Mouse (Mus musculus) heart, embryonic 15.5 days (tissue): ENCODE data around the gene Nek2. TPM values are rescaled to one million over a fixed set of nuclear protein-coding genes. Genes with fewer than 3 reads are reported as not detected.

Source experiments
- ATAC-seq: fragments of 200-750 bp; cut with Nextera tagmentation; replicated peaks from 2 replicates; pipeline ENCODE4 v1.8.0; 2017; ENCODE audit warnings: low read depth, moderate TSS enrichment; ENCODE audit not compliant: insufficient number of reproducible peaks, insufficient read depth, low FRiP score
- H3K27ac ChIP-seq: fragments of 300-500 bp; sonication (generic); 2 replicates; pipeline ENCODE4 v1.5.1; 2015; ENCODE audit warnings: mild to moderate bottlenecking, inconsistent platforms
- H3K27me3 ChIP-seq: fragments of 300-500 bp; sonication (generic); 2 replicates; pipeline ENCODE4 v1.6.1; 2015; ENCODE audit warnings: inconsistent platforms
- H3K36me3 ChIP-seq: fragments of 300-500 bp; sonication (generic); 2 replicates; pipeline ENCODE4 v1.6.1; 2015; ENCODE audit warnings: mild to moderate bottlenecking, inconsistent platforms
- H3K4me1 ChIP-seq: fragments of 300-500 bp; sonication (generic); replicated peaks from 2 replicates; pipeline ENCODE4 v1.6.1; 2015; ENCODE audit warnings: inconsistent platforms
- H3K4me2 ChIP-seq: fragments of 300-500 bp; sonication (generic); 2 replicates; pipeline ENCODE4 v1.6.1; 2015; ENCODE audit warnings: inconsistent platforms, mild to moderate bottlenecking, moderate library complexity
- H3K4me3 ChIP-seq: fragments of 300-500 bp; sonication (generic); 2 replicates; pipeline ENCODE4 v1.5.1; 2015; ENCODE audit warnings: mild to moderate bottlenecking, inconsistent platforms
- H3K9ac ChIP-seq: fragments of 300-500 bp; sonication (generic); 2 replicates; pipeline ENCODE4 v1.6.1; 2015; ENCODE audit warnings: mild to moderate bottlenecking, inconsistent platforms
- H3K9me3 ChIP-seq: fragments of 300-500 bp; sonication (generic); replicated peaks from 2 replicates; pipeline ENCODE4 v1.6.1; 2016; ENCODE audit warnings: inconsistent platforms
- WGBS: fragments of 180-500 bp; shearing (Covaris S2); methylation state at CpG from one replicate; pipeline ENCODE4 v1.1.7; 2015; ENCODE audit warnings: mixed read lengths; 5-methylcytosine and 5-hydroxymethylcytosine counted together
- polyA plus RNA-seq: library from polyadenylated mRNA; unstranded; fragments of >200 nt; fragmentation: Nextera tagmentation; extraction: Ambion mirVana; gene quantifications from 2 replicates; pipeline ENCODE4 v1.2.1, GENCODE M21; 2015

Nek2 gene
- polyA plus RNA-seq, result 30.9 and 35.4 TPM in 2 replicates

DNA sequence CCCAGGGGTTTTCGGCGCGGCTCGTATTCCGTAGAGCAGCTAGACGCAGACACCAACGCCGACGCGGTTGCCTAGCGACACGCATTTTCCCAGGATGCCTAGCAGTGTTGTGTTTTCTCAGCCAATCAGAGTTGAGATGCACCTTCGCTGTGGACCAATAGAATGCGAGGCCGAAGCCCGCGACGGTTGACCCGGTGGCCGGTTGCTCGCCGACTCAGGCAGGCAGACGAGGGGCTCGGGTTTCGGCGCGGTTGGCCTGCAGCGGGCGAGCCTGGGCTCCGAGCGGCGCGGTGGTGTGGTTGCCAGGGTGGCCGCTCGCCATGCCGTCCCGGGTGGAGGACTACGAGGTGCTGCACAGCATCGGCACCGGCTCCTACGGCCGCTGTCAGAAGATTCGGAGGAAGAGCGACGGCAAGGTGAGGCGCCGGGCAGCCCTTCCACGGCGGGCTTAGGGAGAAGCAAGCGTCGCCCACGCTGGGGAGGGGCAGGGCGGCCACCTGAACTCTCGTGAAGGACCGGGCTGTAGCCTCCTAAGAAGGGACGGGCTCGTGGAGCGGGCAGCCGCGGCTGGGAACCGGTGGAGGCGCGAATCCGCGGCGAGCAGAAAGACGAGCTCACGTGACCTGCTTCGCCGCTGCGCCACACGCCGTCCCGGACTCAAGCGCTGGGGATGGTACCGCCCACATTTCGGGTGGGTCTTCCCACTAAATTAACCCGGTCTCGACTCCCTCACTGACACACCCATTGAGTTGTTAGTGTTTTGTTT, at the start of gene Nek2:
Gene Nek2 (plus strand): TSS at position 119 of the 766 bp plus-strand sequence.
- H3K9ac ChIP-seq, result peak within 1 kb of the TSS; percentile 67
- peaks cover 9% of the 10 kb centered on the region for H3K4me1 ChIP-seq
- 1% methylated on average over 79 of the region's 79 CpGs for WGBS
- no peaks in the 10 kb centered on the region for H3K27me3 ChIP-seq
- peaks cover 22% of the 10 kb centered on the region; the same call in 1 of the 2 replicates for H3K36me3 ChIP-seq
- H3K4me2 ChIP-seq, result peak within 1 kb of the TSS; percentile 87
- H3K27ac ChIP-seq, result peak within 1 kb of the TSS; percentile 68
- peak; percentile 93 for ATAC-seq
- no peaks in the 10 kb centered on the region for H3K9me3 ChIP-seq
- H3K4me3 ChIP-seq, result peak within 1 kb of the TSS; percentile 67

DNA sequence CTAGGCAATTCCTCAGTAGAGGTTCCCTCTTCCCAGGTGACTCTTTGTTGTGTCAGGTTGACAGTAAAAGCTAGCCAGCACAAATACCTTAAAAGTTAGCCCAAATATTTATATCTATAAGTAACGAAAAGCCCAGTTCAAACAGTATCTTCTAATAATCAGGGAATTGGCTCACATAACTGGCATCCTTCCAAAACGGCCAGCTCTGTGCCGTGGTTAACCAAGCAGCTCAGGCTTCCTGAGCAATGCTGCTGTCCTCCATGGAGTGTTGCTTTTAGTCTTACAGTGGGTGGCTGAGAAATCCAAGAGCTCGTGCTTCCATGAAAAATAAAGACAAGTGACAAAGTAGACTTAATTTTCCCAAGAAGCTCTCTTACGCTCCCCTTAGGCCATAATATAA, 47.1 kb upstream of the Nek2 start:
- WGBS, result 59% methylated on average over 5 of the region's 5 CpGs

DNA sequence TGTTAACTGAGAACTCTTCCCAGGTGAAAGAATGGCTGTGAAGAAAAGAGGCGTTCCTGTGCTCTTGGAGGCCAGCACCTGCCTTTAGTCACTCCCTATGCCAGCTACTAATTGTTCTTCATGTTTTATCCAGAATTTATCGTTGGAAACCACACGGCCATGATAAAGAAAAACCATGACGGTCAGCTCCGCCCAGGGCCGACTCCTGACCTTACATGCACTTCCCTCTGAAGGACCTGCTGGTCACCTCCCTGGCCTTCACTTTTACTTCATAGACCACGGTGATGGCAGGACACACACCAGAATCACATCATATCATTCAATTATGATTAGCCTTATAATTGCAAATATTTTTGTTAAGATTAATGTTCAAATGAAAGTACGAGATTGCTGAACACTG, 46.1 kb upstream of the Nek2 start:
- no peak overlapping the region for H3K9ac ChIP-seq
- H3K27me3 ChIP-seq, result no peaks in the 10 kb centered on the region
- no peak overlapping the region for H3K4me3 ChIP-seq
- no peak overlapping the region for H3K27ac ChIP-seq
- H3K9me3 ChIP-seq, result no peaks in the 10 kb centered on the region
- no peak for ATAC-seq
- H3K4me1 ChIP-seq, result peaks cover 2% of the 10 kb centered on the region; the same call in 1 of the 2 replicates
- WGBS, result 80% methylated on average over 8 of the region's 8 CpGs
- no peak overlapping the region for H3K4me2 ChIP-seq
- peaks cover 49% of the 10 kb centered on the region for H3K36me3 ChIP-seq

More for the DNA sequence above, 47.1 kb upstream of the Nek2 start:
- Histone ChIP-seq H3K9me3 (no peaks in the 10 kb centered on the region), H3K27me3 (no peaks in the 10 kb centered on the region), H3K4me2 (no peak overlapping the region), H3K4me3 (no peak overlapping the region), H3K4me1 (no peaks in the 10 kb centered on the region), H3K36me3 (peaks cover 48% of the 10 kb centered on the region), H3K27ac (no peak overlapping the region), H3K9ac (no peak overlapping the region)
- no peak for ATAC-seq

DNA sequence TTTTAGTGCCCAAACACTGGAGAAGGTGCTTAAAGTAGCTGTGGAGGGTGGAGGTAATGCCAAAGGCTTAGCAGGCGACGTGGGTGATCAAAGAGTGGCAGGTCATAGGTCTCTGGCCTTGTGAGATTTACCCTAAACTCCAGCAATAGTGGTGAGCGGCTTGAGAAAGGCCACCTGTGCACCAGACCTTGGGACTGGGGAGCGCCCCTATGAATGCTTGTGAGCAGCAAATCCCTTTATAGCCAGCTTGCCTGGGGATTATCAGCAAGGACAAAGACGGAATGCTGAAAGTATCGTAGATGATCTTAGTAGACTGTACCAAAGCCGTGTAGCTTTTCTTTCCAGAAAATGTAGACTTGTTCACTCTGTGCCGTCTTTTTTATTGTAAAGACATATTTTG, 43.7 kb upstream of the Nek2 start:
- H3K9me3 ChIP-seq, result no peaks in the 10 kb centered on the region
- no peak overlapping the region for H3K4me3 ChIP-seq
- H3K4me1 ChIP-seq, result peaks cover 4% of the 10 kb centered on the region
- 82% methylated on average over 8 of the region's 8 CpGs for WGBS
- peaks cover 46% of the 10 kb centered on the region for H3K36me3 ChIP-seq
- H3K9ac ChIP-seq, result no peak overlapping the region
- H3K27me3 ChIP-seq, result no peaks in the 10 kb centered on the region
- no peak overlapping the region for H3K27ac ChIP-seq
- no peak for ATAC-seq
- H3K4me2 ChIP-seq, result no peak overlapping the region

DNA sequence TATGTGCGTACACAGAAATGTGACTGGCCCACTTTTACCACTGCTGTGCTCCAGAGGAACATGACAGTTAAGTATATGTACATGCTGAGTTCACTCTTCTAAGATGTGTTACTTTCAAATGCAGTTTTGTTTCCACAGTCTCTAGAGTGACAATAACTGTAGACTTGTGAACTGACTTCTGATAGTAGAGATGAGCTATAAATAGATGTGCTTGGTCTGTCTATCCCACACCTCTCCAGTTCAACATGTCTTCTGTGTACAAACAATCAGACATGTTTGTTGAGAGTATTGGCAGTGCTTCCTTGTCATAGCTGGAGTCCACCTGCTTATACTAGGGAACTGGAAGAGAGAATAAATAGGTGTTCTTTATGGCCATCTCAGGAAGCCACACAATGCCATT, 40.8 kb upstream of the Nek2 start:
- ATAC-seq, result no peak
- peaks cover 30% of the 10 kb centered on the region for H3K36me3 ChIP-seq
- no peaks in the 10 kb centered on the region for H3K9me3 ChIP-seq
- 85% methylated on average over 1 of the region's 1 CpGs for whole genome bisulfite sequencing
- H3K27me3 ChIP-seq, result no peaks in the 10 kb centered on the region
- no peak overlapping the region for H3K4me2 ChIP-seq
- H3K9ac ChIP-seq, result no peak overlapping the region
- peaks cover 4% of the 10 kb centered on the region for H3K4me1 ChIP-seq
- H3K4me3 ChIP-seq, result no peak overlapping the region
- H3K27ac ChIP-seq, result peak overlapping the region; percentile 18; the same call in 1 of the 2 replicates

DNA sequence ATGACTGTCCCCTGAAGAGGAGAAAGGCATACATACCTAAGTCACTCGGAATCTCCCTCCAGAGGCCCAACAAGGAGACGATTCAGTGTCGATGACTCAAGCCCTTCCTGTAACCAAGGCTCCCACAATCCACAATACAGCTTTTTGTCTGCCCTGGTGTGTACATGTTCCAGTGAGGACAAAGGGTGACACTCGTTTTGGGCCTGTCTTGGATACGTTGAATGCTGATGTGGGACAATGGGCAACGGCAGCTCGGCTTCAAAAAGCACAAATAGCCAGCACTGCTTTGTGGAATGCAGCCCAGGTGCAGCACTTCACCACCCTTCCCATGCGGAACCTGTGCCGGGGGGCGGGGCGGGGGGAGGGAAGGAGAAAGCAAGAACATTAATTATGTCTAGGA, 36.1 kb upstream of the Nek2 start:
- ATAC-seq, result no peak
- no peaks in the 10 kb centered on the region for H3K9me3 ChIP-seq
- no peak overlapping the region for H3K9ac ChIP-seq
- no peak overlapping the region for H3K4me2 ChIP-seq
- H3K27ac ChIP-seq, result no peak overlapping the region
- H3K36me3 ChIP-seq, result peaks cover 3% of the 10 kb centered on the region; the same call in 1 of the 2 replicates
- H3K4me3 ChIP-seq, result no peak overlapping the region
- WGBS, result 69% methylated on average over 11 of the region's 11 CpGs
- no peaks in the 10 kb centered on the region for H3K27me3 ChIP-seq
- peaks cover 2% of the 10 kb centered on the region for H3K4me1 ChIP-seq

DNA sequence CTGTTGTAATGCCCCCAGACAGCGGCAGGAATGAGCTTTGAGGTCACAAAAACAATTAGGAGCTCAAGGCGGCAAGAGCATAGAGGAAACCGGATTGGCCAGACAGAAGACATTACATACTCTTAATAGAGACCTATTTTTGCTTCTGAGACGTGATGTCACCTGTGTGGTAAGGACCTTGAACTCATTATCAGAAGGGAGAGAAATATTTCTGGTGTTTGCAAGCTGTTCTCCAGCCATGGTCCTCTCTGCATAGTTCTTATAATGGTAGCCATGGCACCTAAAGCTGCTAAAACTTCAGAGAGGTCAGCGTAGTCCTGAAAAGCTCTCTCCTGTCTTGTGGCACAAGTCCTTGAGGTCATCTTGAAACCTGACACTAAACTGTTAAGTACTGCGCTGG, 35.0 kb upstream of the Nek2 start:
- Histone ChIP-seq H3K9me3 (no peaks in the 10 kb centered on the region), H3K27me3 (no peaks in the 10 kb centered on the region), H3K27ac (no peak overlapping the region), H3K4me1 (no peaks in the 10 kb centered on the region), H3K4me2 (no peak overlapping the region), H3K9ac (no peak overlapping the region), H3K4me3 (no peak overlapping the region), H3K36me3 (0 out of 2 replicates have a peak, but pooled peaks cover 3% of the 10 kb centered on the region)
- no peak for ATAC-seq
- WGBS, result 63% methylated on average over 6 of the region's 6 CpGs

DNA sequence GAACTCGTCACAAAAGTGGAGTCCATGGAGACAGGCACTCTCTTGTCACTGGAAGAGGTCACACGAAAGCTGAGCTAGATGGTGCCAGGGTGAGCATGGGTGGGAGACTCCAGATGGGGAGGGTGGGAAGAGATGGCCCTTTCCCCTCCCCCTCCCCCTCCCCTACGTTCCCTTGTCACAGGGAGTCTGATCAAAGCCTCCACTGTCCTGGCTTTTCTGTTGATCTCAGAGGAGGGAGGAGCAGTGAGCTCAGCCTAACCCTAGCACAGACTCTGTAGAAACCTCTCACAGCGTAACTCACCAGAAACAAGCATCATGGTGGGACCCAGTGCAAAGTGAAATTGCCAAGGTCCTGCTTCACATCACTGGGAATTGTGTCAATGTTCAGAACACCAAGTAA, 33.9 kb upstream of the Nek2 start:
- Histone ChIP-seq H3K9me3 (no peaks in the 10 kb centered on the region), H3K36me3 (no peaks in the 10 kb centered on the region), H3K4me1 (no peaks in the 10 kb centered on the region), H3K4me2 (no peak overlapping the region), H3K4me3 (no peak overlapping the region), H3K27ac (no peak overlapping the region), H3K27me3 (no peaks in the 10 kb centered on the region), H3K9ac (no peak overlapping the region)
- no peak for ATAC-seq
- 35% methylated on average over 4 of the region's 4 CpGs for WGBS

DNA sequence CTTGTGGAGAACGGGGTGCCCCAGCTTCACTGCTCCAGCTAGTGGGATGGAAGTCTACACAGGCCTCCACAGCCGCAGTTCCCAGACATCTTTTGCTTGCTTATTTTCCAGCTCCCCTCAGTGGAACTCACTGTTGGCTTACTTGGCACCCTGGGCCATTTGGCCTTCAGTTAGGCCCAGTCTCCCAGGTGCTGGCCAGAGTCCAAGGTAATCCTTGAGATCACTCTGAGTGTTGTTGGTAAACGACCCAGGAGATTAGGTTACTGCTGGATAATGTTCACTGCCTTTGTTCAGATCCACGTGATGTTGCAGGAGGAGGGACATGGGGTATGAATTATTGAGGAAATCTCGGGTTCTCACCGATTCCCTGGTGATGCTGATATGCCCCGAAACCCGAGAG, 28.3 kb upstream of the Nek2 start:
- no peak overlapping the region for H3K27ac ChIP-seq
- no peak overlapping the region for H3K4me2 ChIP-seq
- no peak for ATAC-seq

DNA sequence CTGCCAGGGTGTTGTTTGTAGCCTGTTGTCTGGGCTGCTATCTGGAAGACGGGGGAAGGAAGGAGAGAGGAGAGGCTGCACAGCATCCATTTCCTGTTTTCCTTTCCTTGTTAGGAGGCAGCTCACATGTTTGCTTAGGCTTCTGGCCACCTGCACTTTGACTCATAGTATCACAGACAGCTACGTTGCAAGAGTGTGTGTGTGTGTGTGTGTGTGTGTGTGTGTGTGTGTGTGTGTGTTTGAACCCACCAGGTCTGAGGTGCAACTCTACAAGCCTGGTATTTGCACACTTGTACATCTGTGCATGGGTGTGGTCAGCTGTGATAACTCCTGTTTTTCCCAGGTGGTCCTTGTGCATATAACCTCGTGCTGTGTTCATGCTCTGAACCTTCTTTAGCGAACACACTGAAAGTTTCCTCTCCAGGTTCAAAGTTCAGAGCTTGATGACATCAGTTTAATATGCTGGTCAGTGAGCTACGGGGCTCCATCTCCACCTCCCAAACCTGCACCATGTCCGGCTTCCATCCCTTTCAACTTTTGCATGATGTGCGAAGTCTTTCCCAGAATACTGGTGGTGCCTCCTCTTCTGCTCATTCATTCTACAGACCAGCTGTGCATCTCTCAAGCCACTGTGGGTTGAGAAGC, 27.2 kb upstream of the Nek2 start:
- 57% methylated on average over 7 of the region's 7 CpGs for WGBS
- H3K27me3 ChIP-seq, result no peaks in the 10 kb centered on the region
- H3K9me3 ChIP-seq, result no peaks in the 10 kb centered on the region
- no peak for ATAC-seq
- no peak overlapping the region for H3K4me2 ChIP-seq
- H3K4me3 ChIP-seq, result no peak overlapping the region
- H3K27ac ChIP-seq, result no peak overlapping the region
- no peak overlapping the region for H3K9ac ChIP-seq
- no peaks in the 10 kb centered on the region for H3K36me3 ChIP-seq
- H3K4me1 ChIP-seq, result peaks cover 8% of the 10 kb centered on the region; the same call in 1 of the 2 replicates

More for the DNA sequence above, 28.3 kb upstream of the Nek2 start:
- H3K9me3 ChIP-seq, result no peaks in the 10 kb centered on the region
- peaks cover 8% of the 10 kb centered on the region; the same call in 1 of the 2 replicates for H3K4me1 ChIP-seq
- no peak overlapping the region for H3K4me3 ChIP-seq
- WGBS, result 69% methylated on average over 8 of the region's 8 CpGs
- no peaks in the 10 kb centered on the region for H3K36me3 ChIP-seq
- H3K9ac ChIP-seq, result no peak overlapping the region
- no peaks in the 10 kb centered on the region for H3K27me3 ChIP-seq

DNA sequence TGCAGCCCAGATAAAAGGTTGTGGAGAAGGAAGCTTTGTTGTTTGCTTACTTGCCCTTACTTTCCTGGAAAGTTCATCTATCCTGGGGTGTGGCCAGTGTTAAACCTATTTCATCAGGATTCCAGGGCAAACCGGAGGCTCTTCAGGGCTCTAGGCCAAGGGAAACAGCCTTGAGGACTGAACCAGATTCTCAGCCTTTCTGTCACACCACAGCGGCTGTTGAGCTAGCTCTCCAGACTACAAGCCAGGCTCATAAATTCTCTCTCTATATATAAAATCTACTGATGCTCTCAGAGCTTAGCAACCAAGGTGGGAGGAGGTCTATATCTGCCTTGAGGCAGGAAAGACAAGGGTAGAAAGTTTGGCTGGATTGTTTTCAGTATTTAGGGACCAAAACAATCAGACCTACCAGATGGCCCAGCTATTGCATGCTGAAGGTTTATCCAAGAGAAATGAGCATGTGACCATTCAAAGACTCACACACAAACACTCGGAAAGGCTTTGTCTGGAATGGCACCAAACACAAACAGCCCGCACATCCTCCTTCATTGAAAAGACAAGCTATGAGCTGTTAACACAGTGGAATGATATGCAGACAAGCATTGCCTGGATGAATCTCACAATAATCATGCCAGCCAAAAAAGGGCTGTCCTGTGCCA, 24.9 kb upstream of the Nek2 start:
- Histone ChIP-seq H3K27me3 (no peaks in the 10 kb centered on the region), H3K36me3 (no peaks in the 10 kb centered on the region), H3K9me3 (no peaks in the 10 kb centered on the region), H3K4me3 (no peak overlapping the region), H3K9ac (no peak overlapping the region), H3K27ac (no peak overlapping the region), H3K4me2 (no peak overlapping the region), H3K4me1 (peaks cover 8% of the 10 kb centered on the region; the same call in 1 of the 2 replicates)
- 61% methylated on average over 4 of the region's 4 CpGs for WGBS
- no peak for ATAC-seq
